Mouse (Mus musculus) olfactory bulb, adult 2 months (tissue): Measurements from ENCODE around the gene Myl7.

ENCODE experiments used
- CTCF ChIP-seq: fragments of 200-500 bp; IDR thresholded peaks from 2 replicates; pipeline ENCODE4 v1.5.1; 2012; ENCODE audit warnings: low read depth, mild to moderate bottlenecking, low read length, moderate library complexity; ENCODE audit not compliant: insufficient read depth
- POLR2A ChIP-seq: fragments of 200-500 bp; IDR thresholded peaks from 2 replicates; pipeline ENCODE4 v1.6.1; 2012; ENCODE audit warnings: mild to moderate bottlenecking, low read depth, low read length, moderate library complexity; ENCODE audit not compliant: insufficient read depth

GRCm38 (mm10) chr11:5887250-5887649 lies 11.3 kb downstream of the Myl7 start:
- TF ChIP-seq CTCF (no peak), POLR2A (no peak)
